Mouse (Mus musculus) liver, embryonic 12.5 days (tissue): ENCODE data around the gene March11. TPM values are rescaled to one million over a fixed set of nuclear protein-coding genes. Genes with fewer than 3 reads are reported as not detected.

ENCODE experiments used
- ATAC-seq: fragments of 200-750 bp; cut with Nextera tagmentation; 2 replicates; pipeline ENCODE4 v1.8.0; 2017; ENCODE audit warnings: moderate number of reproducible peaks, mild to moderate bottlenecking, moderate library complexity
- H3K27ac ChIP-seq: fragments of 300-500 bp; sonication (generic); 2 replicates; pipeline ENCODE4 v1.5.1; 2016; ENCODE audit warnings: mild to moderate bottlenecking
- H3K27me3 ChIP-seq: fragments of 300-500 bp; sonication (generic); replicated peaks from 2 replicates; pipeline ENCODE4 v1.6.1; 2016; ENCODE audit warnings: mild to moderate bottlenecking, moderate library complexity
- H3K36me3 ChIP-seq: fragments of 300-500 bp; sonication (generic); 2 replicates; pipeline ENCODE4 v1.6.1; 2016; ENCODE audit warnings: mild to moderate bottlenecking, moderate library complexity
- H3K4me1 ChIP-seq: fragments of 300-500 bp; sonication (generic); 2 replicates; pipeline ENCODE4 v1.6.1; 2016
- H3K4me2 ChIP-seq: fragments of 300-500 bp; sonication (generic); 2 replicates; pipeline ENCODE4 v1.6.1; 2016; ENCODE audit warnings: mild to moderate bottlenecking, moderate library complexity
- H3K4me3 ChIP-seq: fragments of 300-500 bp; sonication (generic); 2 replicates; pipeline ENCODE4 v1.5.1; 2016; ENCODE audit warnings: mild to moderate bottlenecking, moderate library complexity
- H3K9ac ChIP-seq: fragments of 300-500 bp; sonication (generic); 2 replicates; pipeline ENCODE4 v1.6.1; 2016; ENCODE audit warnings: mild to moderate bottlenecking, moderate library complexity
- H3K9me3 ChIP-seq: fragments of 300-500 bp; sonication (generic); replicated peaks from 2 replicates; pipeline ENCODE4 v1.6.1; 2016; ENCODE audit warnings: mild to moderate bottlenecking, moderate library complexity
- WGBS: fragments of 180-500 bp; shearing (Covaris S2); methylation state at CpG from one replicate; pipeline ENCODE4 v1.1.7; 2016; ENCODE audit not compliant: insufficient replicate concordance; 5-methylcytosine and 5-hydroxymethylcytosine counted together
- polyA plus RNA-seq: library from polyadenylated mRNA; unstranded; fragments of >200 nt; fragmentation: Nextera tagmentation; extraction: Ambion mirVana; gene quantifications from 2 replicates; pipeline ENCODE4 v1.2.1, GENCODE M21; 2016

March11 gene
- polyA plus RNA-seq, 1 experiment from 2014 or later: not detected

GRCm38 (mm10) chr15:26322804-26323203, 14.0 kb downstream of the March11 start:
- Histone ChIP-seq H3K27me3 (no peaks in the 10 kb centered on the region), H3K9ac (no peak overlapping the region), H3K4me1 (no peaks in the 10 kb centered on the region), H3K4me3 (no peak overlapping the region), H3K9me3 (no peaks in the 10 kb centered on the region), H3K4me2 (no peak overlapping the region), H3K27ac (no peak overlapping the region), H3K36me3 (no peaks in the 10 kb centered on the region)
- ATAC-seq: no peak
- 54% methylated on average over 4 of the region's 4 CpGs for WGBS

GRCm38 (mm10) chr15:26327157-26327556, 18.3 kb downstream of the March11 start:
- H3K36me3 ChIP-seq: no peaks in the 10 kb centered on the region
- ATAC-seq: no peak
- no peaks in the 10 kb centered on the region for H3K27me3 ChIP-seq
- H3K9me3 ChIP-seq: no peaks in the 10 kb centered on the region
- H3K4me1 ChIP-seq: no peaks in the 10 kb centered on the region
- no peak overlapping the region for H3K27ac ChIP-seq
- H3K9ac ChIP-seq: no peak overlapping the region
- 77% methylated on average over 1 of the region's 1 CpGs for WGBS
- H3K4me2 ChIP-seq: no peak overlapping the region
- no peak overlapping the region for H3K4me3 ChIP-seq

GRCm38 (mm10) chr15:26335791-26336190, 26.9 kb downstream of the March11 start:
- no peaks in the 10 kb centered on the region for H3K4me1 ChIP-seq
- H3K4me2 ChIP-seq: no peak overlapping the region
- 75% methylated on average over 3 of the region's 3 CpGs for whole genome bisulfite sequencing
- no peaks in the 10 kb centered on the region for H3K9me3 ChIP-seq
- no peak for ATAC-seq
- H3K36me3 ChIP-seq: no peaks in the 10 kb centered on the region
- no peaks in the 10 kb centered on the region for H3K27me3 ChIP-seq
- no peak overlapping the region for H3K9ac ChIP-seq
- no peak overlapping the region for H3K27ac ChIP-seq
- H3K4me3 ChIP-seq: no peak overlapping the region

- no peak overlapping the region for H3K27ac ChIP-seq
Measured at GRCm38 (mm10) chr15:26337775-26338174, 28.9 kb downstream of the March11 start.

GRCm38 (mm10) chr15:26338343-26338742, 29.5 kb downstream of the March11 start:
- Histone ChIP-seq H3K4me1 (no peaks in the 10 kb centered on the region), H3K36me3 (no peaks in the 10 kb centered on the region), H3K4me3 (no peak overlapping the region), H3K27ac (no peak overlapping the region), H3K9ac (no peak overlapping the region), H3K9me3 (no peaks in the 10 kb centered on the region), H3K4me2 (no peak overlapping the region), H3K27me3 (no peaks in the 10 kb centered on the region)
- ATAC-seq: no peak
- 73% methylated on average over 4 of the region's 4 CpGs for WGBS

More at GRCm38 (mm10) chr15:26337775-26338174, 28.9 kb downstream of the March11 start:
- Histone ChIP-seq H3K27me3 (no peaks in the 10 kb centered on the region), H3K4me2 (no peak overlapping the region), H3K36me3 (no peaks in the 10 kb centered on the region), H3K4me1 (no peaks in the 10 kb centered on the region), H3K9ac (no peak overlapping the region), H3K9me3 (no peaks in the 10 kb centered on the region), H3K4me3 (no peak overlapping the region)
- no peak for ATAC-seq
- WGBS: 59% methylated on average over 2 of the region's 2 CpGs

GRCm38 (mm10) chr15:26340490-26340889, 31.6 kb downstream of the March11 start:
- Histone ChIP-seq H3K4me1 (no peaks in the 10 kb centered on the region), H3K9ac (no peak overlapping the region), H3K27me3 (no peaks in the 10 kb centered on the region), H3K4me2 (no peak overlapping the region), H3K9me3 (no peaks in the 10 kb centered on the region), H3K4me3 (no peak overlapping the region), H3K27ac (no peak overlapping the region), H3K36me3 (no peaks in the 10 kb centered on the region)
- no peak for ATAC-seq
- 83% methylated on average over 11 of the region's 11 CpGs for WGBS

- Histone ChIP-seq H3K27ac (no peak overlapping the region), H3K4me1 (no peaks in the 10 kb centered on the region), H3K4me2 (no peak overlapping the region), H3K27me3 (no peaks in the 10 kb centered on the region), H3K36me3 (no peaks in the 10 kb centered on the region), H3K4me3 (no peak overlapping the region), H3K9ac (no peak overlapping the region), H3K9me3 (no peaks in the 10 kb centered on the region)
- 72% methylated on average over 6 of the region's 6 CpGs for WGBS
- ATAC-seq: no peak
Measured at GRCm38 (mm10) chr15:26340966-26341365, 32.1 kb downstream of the March11 start.

GRCm38 (mm10) chr15:26344329-26344728, 35.5 kb downstream of the March11 start:
- Histone ChIP-seq H3K9me3 (no peaks in the 10 kb centered on the region), H3K36me3 (no peaks in the 10 kb centered on the region), H3K4me2 (no peak overlapping the region), H3K9ac (no peak overlapping the region), H3K27me3 (no peaks in the 10 kb centered on the region), H3K4me3 (no peak overlapping the region), H3K4me1 (no peaks in the 10 kb centered on the region), H3K27ac (no peak overlapping the region)
- 61% methylated on average over 5 of the region's 5 CpGs for WGBS
- ATAC-seq: no peak

- Histone ChIP-seq H3K9ac (no peak overlapping the region), H3K27ac (no peak overlapping the region), H3K4me1 (no peaks in the 10 kb centered on the region), H3K36me3 (no peaks in the 10 kb centered on the region), H3K4me3 (no peak overlapping the region), H3K9me3 (no peaks in the 10 kb centered on the region), H3K4me2 (no peak overlapping the region), H3K27me3 (no peaks in the 10 kb centered on the region)
- ATAC-seq: no peak
Measured at GRCm38 (mm10) chr15:26353656-26354055, 44.8 kb downstream of the March11 start.

GRCm38 (mm10) chr15:26365344-26365743, 56.5 kb downstream of the March11 start:
- no peaks in the 10 kb centered on the region for H3K9me3 ChIP-seq
- 17% methylated on average over 7 of the region's 7 CpGs for WGBS
- no peaks in the 10 kb centered on the region for H3K27me3 ChIP-seq
- H3K36me3 ChIP-seq: no peaks in the 10 kb centered on the region
- H3K4me2 ChIP-seq: no peak overlapping the region
- H3K4me1 ChIP-seq: no peaks in the 10 kb centered on the region
- ATAC-seq: no peak
- no peak overlapping the region for H3K4me3 ChIP-seq
- no peak overlapping the region for H3K9ac ChIP-seq
- H3K27ac ChIP-seq: no peak overlapping the region

- no peak for ATAC-seq
- no peak overlapping the region for H3K9ac ChIP-seq
- no peaks in the 10 kb centered on the region for H3K27me3 ChIP-seq
- WGBS: 64% methylated on average over 5 of the region's 5 CpGs
- no peak overlapping the region for H3K4me2 ChIP-seq
- no peak overlapping the region for H3K4me3 ChIP-seq
- no peaks in the 10 kb centered on the region for H3K4me1 ChIP-seq
- no peaks in the 10 kb centered on the region for H3K9me3 ChIP-seq
- H3K36me3 ChIP-seq: no peaks in the 10 kb centered on the region
- no peak overlapping the region for H3K27ac ChIP-seq
Measured at GRCm38 (mm10) chr15:26366511-26366910, 57.7 kb downstream of the March11 start.

GRCm38 (mm10) chr15:26373759-26374158, 64.9 kb downstream of the March11 start:
- H3K9me3 ChIP-seq: no peaks in the 10 kb centered on the region
- H3K4me3 ChIP-seq: no peak overlapping the region
- H3K27ac ChIP-seq: no peak overlapping the region
- WGBS: 69% methylated on average over 5 of the region's 5 CpGs
- no peaks in the 10 kb centered on the region for H3K4me1 ChIP-seq
- no peaks in the 10 kb centered on the region for H3K36me3 ChIP-seq
- H3K27me3 ChIP-seq: no peaks in the 10 kb centered on the region
- H3K9ac ChIP-seq: no peak overlapping the region
- H3K4me2 ChIP-seq: no peak overlapping the region
- ATAC-seq: no peak

GRCm38 (mm10) chr15:26374232-26374631, 65.4 kb downstream of the March11 start:
- WGBS: 48% methylated on average over 2 of the region's 2 CpGs
- H3K4me2 ChIP-seq: no peak overlapping the region
- H3K27me3 ChIP-seq: no peaks in the 10 kb centered on the region
- no peak overlapping the region for H3K27ac ChIP-seq
- H3K4me3 ChIP-seq: no peak overlapping the region
- no peaks in the 10 kb centered on the region for H3K9me3 ChIP-seq
- H3K36me3 ChIP-seq: no peaks in the 10 kb centered on the region
- no peaks in the 10 kb centered on the region for H3K4me1 ChIP-seq
- no peak overlapping the region for H3K9ac ChIP-seq
- ATAC-seq: no peak
